Mouse (Mus musculus) adrenal gland, postnatal 25 days (tissue): ENCODE measurements at regions not wholly inside any gene's neighbourhood (a gene's known extent, or its start where the extent isn't known, plus 50 kb on each side); places are given as distances from the start of the nearest gene placed in this dataset.
A peak's percentile ranks its signal among the peaks of the same experiment; 100 is the strongest.
"Not testable (repeated sequence)": the region's sequence is repeated elsewhere in the genome, so short reads cannot be mapped to it uniquely, and the experiment has no call there.

ENCODE experiments used
- DNase-seq: peaks from one replicate; pipeline ENCODE4 v3.0.0; 2021; ENCODE audit warnings: mixed read lengths

GRCm38 (mm10) chr12:119102106-119102505 is 135.9 kb upstream of the Abcb5 start:
- DNase-seq = not testable (repeated sequence)

GRCm38 (mm10) chr12:119099736-119100135 is 133.5 kb upstream of the Abcb5 start:
- DNase-seq = no peak

GRCm38 (mm10) chr12:119097814-119098213 is 131.6 kb upstream of the Abcb5 start:
- no peak for DNase-seq

GRCm38 (mm10) chr12:119094314-119094713 is 128.1 kb upstream of the Abcb5 start:
- DNase-seq = no peak

GRCm38 (mm10) chr12:119093402-119093801 is 127.2 kb upstream of the Abcb5 start:
- DNase-seq = no peak

GRCm38 (mm10) chr12:119089292-119089691 is 123.1 kb upstream of the Abcb5 start:
- DNase-seq = no peak

- no peak for DNase-seq
Observed at GRCm38 (mm10) chr12:119088666-119089065, 122.4 kb upstream of the Abcb5 start.

GRCm38 (mm10) chr12:119084814-119085213 is 118.6 kb upstream of the Abcb5 start:
- peak; percentile 16 for DNase-seq

- no peak for DNase-seq
Observed at GRCm38 (mm10) chr12:119082781-119083180, 116.6 kb upstream of the Abcb5 start.

- no peak for DNase-seq
Observed at GRCm38 (mm10) chr12:119075825-119076224, 109.6 kb upstream of the Abcb5 start.

- no peak for DNase-seq
Observed at GRCm38 (mm10) chr12:119074742-119075478, 108.7 kb upstream of the Abcb5 start.

- no peak for DNase-seq
Observed at GRCm38 (mm10) chr12:119074147-119074546, 107.9 kb upstream of the Abcb5 start.

GRCm38 (mm10) chr12:119070963-119071362 is 104.7 kb upstream of the Abcb5 start:
- DNase-seq = no peak

GRCm38 (mm10) chr12:119070446-119070845 is 104.2 kb upstream of the Abcb5 start:
- DNase-seq = no peak

GRCm38 (mm10) chr12:119069747-119070146 is 103.5 kb upstream of the Abcb5 start:
- DNase-seq = no peak

GRCm38 (mm10) chr12:119068079-119068478 is 101.9 kb upstream of the Abcb5 start:
- no peak for DNase-seq

GRCm38 (mm10) chr12:119062931-119063330 is 96.7 kb upstream of the Abcb5 start:
- no peak for DNase-seq

- DNase-seq = no peak
Observed at GRCm38 (mm10) chr12:119062490-119062889, 96.3 kb upstream of the Abcb5 start.

GRCm38 (mm10) chr12:119054560-119054959 is 88.3 kb upstream of the Abcb5 start:
- no peak for DNase-seq

- no peak for DNase-seq
Observed at GRCm38 (mm10) chr12:119051692-119052379, 85.6 kb upstream of the Abcb5 start.

- DNase-seq = no peak
Observed at GRCm38 (mm10) chr12:119038306-119038705, 72.1 kb upstream of the Abcb5 start.

GRCm38 (mm10) chr12:119034828-119035227 is 68.6 kb upstream of the Abcb5 start:
- DNase-seq = no peak

GRCm38 (mm10) chr12:119028711-119029110 is 62.5 kb upstream of the Abcb5 start:
- no peak for DNase-seq

GRCm38 (mm10) chr12:119028161-119028560 is 61.9 kb upstream of the Abcb5 start:
- no peak for DNase-seq
